Mouse (Mus musculus) cerebellum, adult 2 months (tissue): Measurements from ENCODE around the gene Tvp23a. TPM values are rescaled to one million over a fixed set of nuclear protein-coding genes. Genes with fewer than 3 reads are reported as not detected.

Experiments used
- DNase-seq, 2 experiments: peaks; one replicate each; pipeline ENCODE4 v3.0.0; 2021
- H3K27ac ChIP-seq: fragments of 200-500 bp; 2 replicates; pipeline ENCODE4 v1.5.1; 2012; ENCODE audit warnings: low read length, control low read depth, inconsistent platforms; ENCODE audit not compliant: insufficient read depth
- H3K27me3 ChIP-seq: fragments of 200-500 bp; 2 replicates; pipeline ENCODE4 v1.6.1; 2012; ENCODE audit warnings: inconsistent platforms, mild to moderate bottlenecking, low read length, moderate library complexity; ENCODE audit not compliant: control insufficient read depth, insufficient read depth
- H3K4me1 ChIP-seq: fragments of 200-500 bp; 2 replicates; pipeline ENCODE4 v1.6.1; 2011; ENCODE audit warnings: low read length; ENCODE audit not compliant: control insufficient read depth, insufficient read depth
- H3K4me3 ChIP-seq: fragments of 200-500 bp; replicated peaks from 2 replicates; pipeline ENCODE3; 2011; ENCODE audit warnings: mild to moderate bottlenecking, low read depth, low read length, control low read depth; ENCODE audit not compliant: insufficient read depth
- CTCF ChIP-seq: fragments of 200-500 bp; IDR thresholded peaks from 2 replicates; pipeline ENCODE4 v1.5.1; 2011; ENCODE audit warnings: low read depth, mild to moderate bottlenecking, control low read depth, low read length, moderate library complexity, borderline replicate concordance; ENCODE audit not compliant: insufficient read depth
- POLR2A ChIP-seq: fragments of 200-500 bp; IDR thresholded peaks from 2 replicates; pipeline ENCODE4 v1.6.1; 2011; ENCODE audit warnings: low read length, control low read depth, borderline replicate concordance; ENCODE audit not compliant: insufficient read depth
- WGBS: fragments of 180-500 bp; shearing (Covaris S2); methylation state at CpG from one replicate; pipeline ENCODE4 v1.1.7; 2018; 5-methylcytosine and 5-hydroxymethylcytosine counted together
- polyA plus RNA-seq: library from polyadenylated mRNA; depleted of rRNA; stranded (reverse); fragments of >200 nt; gene quantifications from 2 replicates; pipeline ENCODE4 v1.2.3, GENCODE M21; 2012

The Tvp23a gene
- polyA plus RNA-seq, 1 experiment = 27.3 TPM

- H3K27ac ChIP-seq = no peak overlapping the region
- H3K27me3 ChIP-seq = no peaks in the 10 kb centered on the region
- TF ChIP-seq CTCF = no peak
- TF ChIP-seq POLR2A = no peak
- no peaks in the 10 kb centered on the region for H3K4me1 ChIP-seq
- 37% methylated on average over 11 of the region's 11 CpGs for WGBS
- DNase-seq = no peak
- no peak overlapping the region for H3K4me3 ChIP-seq
Observed at GRCm38 (mm10) chr16:10467391-10468107, 20.4 kb upstream of the Tvp23a start.

GRCm38 (mm10) chr16:10465011-10465681 is 18.0 kb upstream of the Tvp23a start:
- no peak for TF ChIP-seq POLR2A
- no peak for TF ChIP-seq CTCF
- Histone ChIP-seq H3K4me3 (no peak overlapping the region), H3K4me1 (no peaks in the 10 kb centered on the region), H3K27me3 (no peaks in the 10 kb centered on the region), H3K27ac (no peak overlapping the region)
- 38% methylated on average over 4 of the region's 4 CpGs for WGBS
- no peak for DNase-seq

- H3K4me1 ChIP-seq = no peaks in the 10 kb centered on the region
- H3K27ac ChIP-seq = no peak overlapping the region
- TF ChIP-seq CTCF (no peak), POLR2A (no peak)
- H3K27me3 ChIP-seq = no peaks in the 10 kb centered on the region
- DNase-seq = no peak
- 86% methylated on average over 2 of the region's 2 CpGs for WGBS
- H3K4me3 ChIP-seq = no peak overlapping the region
Observed at GRCm38 (mm10) chr16:10461178-10461577, 14.0 kb upstream of the Tvp23a start.

DNA sequence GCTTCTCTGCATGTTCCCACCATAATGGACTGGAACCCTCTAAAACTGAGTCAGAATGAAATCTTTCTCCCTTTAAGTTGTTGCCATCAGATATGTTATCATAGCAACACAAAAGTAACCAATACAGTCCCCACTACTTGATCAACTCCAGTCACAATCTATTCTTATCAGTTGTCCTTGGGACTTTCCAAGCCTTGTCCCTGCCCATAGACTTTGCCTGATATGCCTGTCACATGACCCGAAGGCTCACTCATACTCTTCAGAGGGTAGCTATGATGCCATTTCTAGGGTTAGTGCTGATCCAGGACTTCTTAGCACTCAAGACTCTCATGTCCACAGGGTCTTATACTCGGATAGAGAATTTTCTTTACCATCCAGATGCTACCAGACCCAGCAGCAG is 13.0 kb upstream of the Tvp23a start:
- no peak overlapping the region for H3K4me3 ChIP-seq
- no peak overlapping the region for H3K27ac ChIP-seq
- H3K4me1 ChIP-seq = no peaks in the 10 kb centered on the region
- TF ChIP-seq POLR2A (no peak), CTCF (no peak)
- DNase-seq = no peak
- WGBS = 67% methylated on average over 2 of the region's 2 CpGs
- H3K27me3 ChIP-seq = no peaks in the 10 kb centered on the region

DNA sequence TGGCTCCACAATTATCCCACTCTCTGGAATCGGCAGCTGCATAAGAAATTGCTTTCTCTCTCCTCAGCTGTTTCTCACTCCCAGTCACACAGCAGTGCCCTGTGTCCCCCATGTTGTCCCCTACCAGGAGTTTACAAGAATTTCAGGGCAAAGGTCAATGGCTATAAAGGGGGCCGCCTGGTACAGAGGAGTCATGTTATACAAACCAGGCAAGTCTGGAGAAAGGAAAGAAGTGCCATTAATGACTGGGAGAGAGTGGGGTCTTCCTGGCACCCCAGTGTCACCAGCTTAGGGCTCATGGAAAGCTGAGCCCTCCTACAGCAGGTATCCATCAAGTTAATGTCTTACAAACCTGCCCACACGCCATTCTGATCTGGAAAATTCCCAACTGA is 7.4 kb upstream of the Tvp23a start:
- TF ChIP-seq POLR2A (no peak), CTCF (no peak)
- no peaks in the 10 kb centered on the region for H3K27me3 ChIP-seq
- no peak for DNase-seq
- WGBS = 79% methylated on average over 3 of the region's 3 CpGs
- H3K4me3 ChIP-seq = no peak overlapping the region
- H3K4me1 ChIP-seq = no peaks in the 10 kb centered on the region; the same call in 1 of the 2 replicates
- no peak overlapping the region for H3K27ac ChIP-seq

DNA sequence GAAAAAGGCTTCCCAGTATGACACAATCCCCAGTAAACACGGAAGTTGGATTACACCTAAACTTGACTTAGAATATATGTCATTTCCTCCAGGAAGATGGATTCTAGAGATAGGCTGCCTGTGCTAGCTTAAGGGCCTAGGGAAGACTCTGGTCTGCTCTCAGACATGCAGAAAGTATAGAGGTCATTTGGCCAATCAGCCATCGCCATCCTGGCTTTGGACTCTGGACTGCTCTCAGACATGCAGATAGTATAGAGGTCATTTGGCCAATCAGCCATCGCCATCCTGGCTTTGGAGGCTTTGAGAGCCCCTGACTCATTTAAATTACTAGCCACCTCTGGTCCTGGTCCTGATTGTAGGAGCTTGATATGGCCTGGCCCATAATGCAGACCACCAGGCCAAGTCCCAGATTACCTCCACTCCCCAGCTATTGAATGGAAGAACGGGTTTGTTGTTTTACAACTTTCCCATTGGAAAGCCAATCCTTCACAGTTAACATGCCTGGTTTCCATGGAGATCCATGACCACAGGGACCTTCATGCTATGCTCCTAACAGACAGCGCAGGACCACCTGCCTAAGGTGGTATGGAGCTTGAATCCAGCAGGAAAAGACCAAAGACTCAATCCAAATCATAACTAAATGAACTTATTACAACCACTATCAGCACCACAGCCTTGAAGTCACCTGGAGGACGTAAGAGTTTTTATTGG is 6.9 kb upstream of the Tvp23a start:
- DNase-seq = no peak
- H3K4me1 ChIP-seq = no peaks in the 10 kb centered on the region; the same call in 1 of the 2 replicates
- no peak overlapping the region for H3K4me3 ChIP-seq
- H3K27me3 ChIP-seq = no peaks in the 10 kb centered on the region
- no peak for TF ChIP-seq CTCF
- TF ChIP-seq POLR2A = no peak
- 91% methylated on average over 6 of the region's 6 CpGs for WGBS
- H3K27ac ChIP-seq = no peak overlapping the region

- peak; percentile 47 to 57 for DNase-seq
- H3K27me3 ChIP-seq = no peaks in the 10 kb centered on the region
- H3K4me1 ChIP-seq = peaks cover 4% of the 10 kb centered on the region
- 6% methylated on average over 8 of the region's 8 CpGs for WGBS
- H3K4me3 ChIP-seq = no peak overlapping the region
- H3K27ac ChIP-seq = no peak overlapping the region
- TF ChIP-seq CTCF (no peak), POLR2A (no peak)
Observed at GRCm38 (mm10) chr16:10452445-10452896, 5.3 kb upstream of the Tvp23a start.
